Mouse (Mus musculus) lung, postnatal 36 days (tissue): ENCODE data around the gene Trib3.
"Not testable (repeated sequence)": the region's sequence is repeated elsewhere in the genome, so short reads cannot be mapped to it uniquely, and the experiment has no call there.

ENCODE experiments used
- DNase-seq: peaks from one replicate; pipeline ENCODE4 v3.0.0; 2022; ENCODE audit warnings: mixed read lengths

Trib3 gene

DNA sequence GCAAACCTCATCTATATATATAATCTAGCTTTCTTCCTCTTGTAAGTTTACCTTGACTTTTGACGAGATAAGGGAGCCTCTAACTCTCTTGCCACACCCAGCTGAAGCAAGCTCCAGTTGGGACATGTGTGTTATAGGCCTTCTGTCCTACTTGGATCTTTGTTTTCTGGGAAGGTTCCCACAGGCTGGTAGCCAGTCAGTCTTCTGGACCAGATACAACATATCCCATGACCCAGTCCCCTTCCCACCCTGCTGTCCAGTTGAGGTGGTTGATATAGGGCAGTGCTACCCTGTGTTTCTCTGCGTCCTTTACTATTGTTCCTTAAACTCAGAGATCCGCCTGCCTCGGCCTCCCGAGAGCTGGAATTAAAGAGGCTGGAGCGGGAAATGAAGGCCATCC, 38.4 kb downstream of the Trib3 start:
- no peak for DNase-seq

- no peak for DNase-seq
These were observed 40.1 kb downstream of the Trib3 start for GRCm38 (mm10) chr2:152303781-152304180.

DNA sequence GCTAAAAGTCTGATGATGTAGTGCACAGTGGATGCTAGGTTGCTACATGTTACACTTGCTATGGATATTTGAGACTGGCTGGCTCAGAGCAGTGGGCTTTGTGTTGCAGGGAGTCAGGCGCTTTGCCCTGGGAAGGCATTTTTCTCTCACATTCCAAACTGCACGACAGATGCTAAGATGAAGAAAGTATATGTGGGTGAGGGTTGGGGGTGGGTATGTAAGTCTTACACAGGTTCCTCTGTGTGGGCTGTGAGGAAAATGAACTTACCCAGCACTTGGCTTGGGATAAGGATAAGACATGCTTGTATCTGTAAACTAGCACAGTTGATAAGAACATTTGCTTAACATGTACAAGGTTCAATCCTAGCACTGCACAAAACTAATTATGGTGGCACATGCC, 41.0 kb downstream of the Trib3 start:
- no peak for DNase-seq

GRCm38 (mm10) chr2:152294541-152294940, 49.3 kb downstream of the Trib3 start:
- peak; percentile 34 for DNase-seq

- peak; percentile 91 for DNase-seq
These were observed 49.9 kb downstream of the Trib3 start, which contains the start of gene Tbc1d20 for GRCm38 (mm10) chr2:152293727-152294475. Gene Tbc1d20, plus strand, starts transcription at chr2:152293828.

GRCm38 (mm10) chr2:152293179-152293726, 50.6 kb downstream of the Trib3 start:
- DNase-seq: no peak

- DNase-seq: no peak
These were observed 51.4 kb downstream of the Trib3 start for GRCm38 (mm10) chr2:152292475-152292874.

DNA sequence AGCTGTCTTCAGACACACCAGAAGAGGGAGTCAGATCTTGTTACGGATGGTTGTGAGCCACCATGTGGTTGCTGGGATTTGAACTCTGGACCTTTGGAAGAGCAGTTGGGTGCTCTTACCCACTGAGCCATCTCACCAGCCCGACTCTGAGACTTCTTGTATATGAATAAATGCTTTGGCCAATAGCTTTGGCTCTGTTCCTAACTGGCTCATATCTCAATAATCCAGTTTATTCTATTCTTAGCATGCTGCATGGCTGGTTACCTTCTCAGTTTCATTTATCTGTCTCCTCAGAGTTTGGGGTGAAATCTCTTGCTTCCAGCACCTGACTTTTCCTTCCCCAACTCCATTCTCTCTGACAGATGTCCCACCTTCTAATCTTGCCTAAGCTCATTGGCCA, 54.2 kb downstream of the Trib3 start:
- DNase-seq: not testable (repeated sequence)

- no peak for DNase-seq
These were observed 55.8 kb downstream of the Trib3 start for GRCm38 (mm10) chr2:152288046-152288445.

GRCm38 (mm10) chr2:152287560-152287959, 56.3 kb downstream of the Trib3 start:
- DNase-seq: no peak
